Mouse (Mus musculus) forebrain, embryonic 14.5 days (tissue): ENCODE measurements at regions not wholly inside any gene's neighbourhood (a gene's known extent, or its start where the extent isn't known, plus 50 kb on each side); places are given as distances from the start of the nearest gene placed in this dataset.
A peak's percentile ranks its signal among the peaks of the same experiment; 100 is the strongest.

Source experiments
- ATAC-seq: fragments of 200-750 bp; cut with Nextera tagmentation; 2 replicates; pipeline ENCODE4 v1.8.0; 2017; ENCODE audit warnings: mild to moderate bottlenecking, moderate library complexity
- DNase-seq: peaks from one replicate; pipeline ENCODE4 v3.0.0-alpha.2; 2015; ENCODE audit warnings: low spot score
- H3K27ac ChIP-seq: fragments of 300-500 bp; sonication (generic); 2 replicates; pipeline ENCODE4 v1.5.1; 2014; ENCODE audit warnings: low read depth, mild to moderate bottlenecking, control low read depth, low read length, moderate library complexity
- H3K27me3 ChIP-seq: fragments of 300-500 bp; sonication (generic); replicated peaks from 2 replicates; pipeline ENCODE4 v1.6.1; 2014; ENCODE audit warnings: low read length, control low read depth, mixed read lengths; ENCODE audit not compliant: control insufficient read depth, insufficient read depth
- H3K36me3 ChIP-seq: fragments of 300-500 bp; sonication (generic); 2 replicates; pipeline ENCODE4 v1.6.1; 2014; ENCODE audit warnings: low read length, control low read depth; ENCODE audit not compliant: control insufficient read depth, insufficient read depth
- H3K4me1 ChIP-seq: fragments of 300-500 bp; sonication (generic); 2 replicates; pipeline ENCODE4 v1.6.1; 2014; ENCODE audit warnings: antibody characterized with exemption, low read length, control low read depth; ENCODE audit not compliant: control insufficient read depth, insufficient read depth
- H3K4me2 ChIP-seq: fragments of 300-500 bp; sonication (generic); 2 replicates; pipeline ENCODE4 v1.6.1; 2014; ENCODE audit warnings: mild to moderate bottlenecking, control low read depth, low read length
- H3K4me3 ChIP-seq: fragments of 300-500 bp; sonication (generic); 2 replicates; pipeline ENCODE4 v1.5.1; 2014; ENCODE audit warnings: low read depth, low read length, control low read depth
- H3K9ac ChIP-seq: fragments of 300-500 bp; sonication (generic); 2 replicates; pipeline ENCODE4 v1.6.1; 2014; ENCODE audit warnings: mild to moderate bottlenecking, low read length, control low read depth, moderate library complexity
- H3K9me3 ChIP-seq: fragments of 300-500 bp; sonication (generic); replicated peaks from 2 replicates; pipeline ENCODE4 v1.6.1; 2016; ENCODE audit warnings: low read length, control low read depth, mixed read lengths; ENCODE audit not compliant: control insufficient read depth
- WGBS: fragments of 180-500 bp; shearing (Covaris S2); extraction: QIAGEN DNeasy Blood & Tissue Kit; methylation state at CpG from one replicate; pipeline ENCODE4 v1.1.7; 2014; 5-methylcytosine and 5-hydroxymethylcytosine counted together

DNA sequence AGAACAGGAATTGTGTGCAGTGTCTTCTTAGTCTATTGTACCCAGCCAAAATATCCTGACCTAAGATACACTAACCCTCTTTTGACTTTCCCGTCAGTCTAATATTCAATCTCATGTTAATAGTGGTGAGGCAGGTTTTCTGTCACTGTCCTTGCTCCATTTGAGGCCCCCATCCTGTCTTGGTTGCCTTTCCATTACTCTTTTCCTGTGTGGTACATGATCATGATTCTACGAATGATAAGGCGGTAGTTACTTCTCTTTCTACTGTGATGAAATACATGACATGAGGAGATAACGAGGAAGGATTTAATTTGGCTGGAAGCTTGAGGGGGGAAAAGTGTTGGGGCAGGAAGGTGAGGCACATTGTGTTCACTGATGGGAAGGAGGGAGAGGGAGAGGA is 185.7 kb upstream of the Pgrmc2 start:
- no peaks in the 10 kb centered on the region for H3K27me3 ChIP-seq
- H3K36me3 ChIP-seq: no peaks in the 10 kb centered on the region
- WGBS: 73% methylated on average over 4 of the region's 4 CpGs
- H3K4me2 ChIP-seq: no peak overlapping the region
- DNase-seq: no peak
- H3K4me1 ChIP-seq: no peaks in the 10 kb centered on the region
- H3K9ac ChIP-seq: no peak overlapping the region
- ATAC-seq: no peak
- H3K4me3 ChIP-seq: no peak overlapping the region
- H3K9me3 ChIP-seq: no peaks in the 10 kb centered on the region
- no peak overlapping the region for H3K27ac ChIP-seq

GRCm38 (mm10) chr3:41266216-41266615 is 183.4 kb upstream of the Pgrmc2 start:
- Histone ChIP-seq H3K9me3 (no peaks in the 10 kb centered on the region), H3K27ac (no peak overlapping the region), H3K9ac (no peak overlapping the region), H3K4me2 (no peak overlapping the region), H3K27me3 (no peaks in the 10 kb centered on the region), H3K4me3 (no peak overlapping the region), H3K4me1 (no peaks in the 10 kb centered on the region), H3K36me3 (no peaks in the 10 kb centered on the region)
- WGBS: 62% methylated on average over 6 of the region's 6 CpGs
- DNase-seq (peak; percentile 54), ATAC-seq (0 out of 2 replicates have a peak, but pooled peaks have one; percentile 29)

- Histone ChIP-seq H3K9ac (no peak overlapping the region), H3K4me2 (no peak overlapping the region), H3K27me3 (no peaks in the 10 kb centered on the region), H3K9me3 (no peaks in the 10 kb centered on the region), H3K36me3 (no peaks in the 10 kb centered on the region), H3K27ac (no peak overlapping the region), H3K4me1 (no peaks in the 10 kb centered on the region), H3K4me3 (no peak overlapping the region)
- ATAC-seq (no peak), DNase-seq (no peak)
- 94% methylated on average over 3 of the region's 3 CpGs for WGBS
Measured at GRCm38 (mm10) chr3:41265399-41265798, 182.6 kb upstream of the Pgrmc2 start.

GRCm38 (mm10) chr3:41258291-41258690 is 175.4 kb upstream of the Pgrmc2 start:
- no peak for ATAC-seq
- H3K4me1 ChIP-seq: no peaks in the 10 kb centered on the region

DNA sequence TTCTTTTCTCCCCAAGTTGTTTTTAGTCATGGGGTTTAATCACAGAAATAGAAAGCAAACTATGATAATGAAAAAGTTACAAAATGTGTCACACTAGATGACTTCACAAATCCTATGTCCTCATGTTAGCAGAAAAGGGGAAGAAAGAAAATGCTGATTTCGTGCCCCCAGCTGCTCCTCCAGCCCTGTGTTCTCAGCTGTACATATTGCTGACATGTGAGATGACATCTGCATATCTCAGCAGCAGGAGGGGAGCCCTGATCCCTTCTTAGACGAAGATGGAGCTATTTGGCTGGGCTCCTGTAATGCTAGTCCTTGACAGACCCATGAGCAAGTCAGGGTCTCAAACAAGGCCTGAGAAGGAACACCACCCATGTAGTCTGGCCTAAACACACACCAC is 162.1 kb upstream of the Pgrmc2 start:
- Histone ChIP-seq H3K4me1 (no peaks in the 10 kb centered on the region), H3K4me2 (no peak overlapping the region), H3K4me3 (no peak overlapping the region), H3K9me3 (no peaks in the 10 kb centered on the region), H3K27me3 (no peaks in the 10 kb centered on the region), H3K9ac (no peak overlapping the region), H3K36me3 (no peaks in the 10 kb centered on the region), H3K27ac (no peak overlapping the region)
- DNase-seq (no peak), ATAC-seq (no peak)
- WGBS: 62% methylated on average over 2 of the region's 2 CpGs

More at GRCm38 (mm10) chr3:41258291-41258690, 175.4 kb upstream of the Pgrmc2 start:
- Histone ChIP-seq H3K4me2 (no peak overlapping the region), H3K27ac (no peak overlapping the region), H3K36me3 (no peaks in the 10 kb centered on the region), H3K4me3 (no peak overlapping the region), H3K9me3 (no peaks in the 10 kb centered on the region), H3K9ac (no peak overlapping the region), H3K27me3 (no peaks in the 10 kb centered on the region)
- DNase-seq: no peak
- WGBS: 80% methylated on average over 6 of the region's 6 CpGs

- Histone ChIP-seq H3K9ac (no peak overlapping the region), H3K36me3 (no peaks in the 10 kb centered on the region), H3K4me3 (no peak overlapping the region), H3K4me1 (no peaks in the 10 kb centered on the region), H3K4me2 (no peak overlapping the region), H3K27me3 (no peaks in the 10 kb centered on the region), H3K9me3 (no peaks in the 10 kb centered on the region), H3K27ac (no peak overlapping the region)
- ATAC-seq (no peak), DNase-seq (no peak)
- WGBS: 91% methylated on average over 8 of the region's 8 CpGs
Measured at GRCm38 (mm10) chr3:41241856-41242552, 159.2 kb upstream of the Pgrmc2 start.

GRCm38 (mm10) chr3:41239801-41240200 is 157.0 kb upstream of the Pgrmc2 start:
- ATAC-seq (no peak), DNase-seq (no peak)
- no peaks in the 10 kb centered on the region for H3K9me3 ChIP-seq
- no peak overlapping the region for H3K27ac ChIP-seq
- H3K27me3 ChIP-seq: no peaks in the 10 kb centered on the region
- H3K4me2 ChIP-seq: no peak overlapping the region
- H3K4me1 ChIP-seq: no peaks in the 10 kb centered on the region
- no peak overlapping the region for H3K4me3 ChIP-seq
- no peak overlapping the region for H3K9ac ChIP-seq
- WGBS: 75% methylated on average over 13 of the region's 13 CpGs
- H3K36me3 ChIP-seq: no peaks in the 10 kb centered on the region

DNA sequence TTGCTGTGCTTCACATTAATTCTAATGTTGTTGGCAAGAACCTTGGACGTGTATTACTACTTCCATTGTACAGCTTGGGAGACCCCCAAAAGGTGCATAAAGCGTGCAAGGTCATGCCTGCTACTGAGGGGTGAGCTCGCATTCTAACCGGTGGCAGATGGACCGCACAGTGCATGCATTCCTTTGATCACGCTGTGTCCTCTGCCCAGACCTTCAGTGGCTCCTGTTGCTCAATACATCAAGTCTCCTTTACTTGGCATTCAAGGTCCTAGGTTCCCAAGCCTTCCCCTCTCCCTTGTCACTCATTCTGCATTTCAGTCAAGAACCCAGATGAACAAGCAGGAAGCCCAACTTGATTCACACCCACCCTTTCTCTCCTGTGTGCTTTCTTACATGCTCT is 156.4 kb upstream of the Pgrmc2 start:
- Histone ChIP-seq H3K9me3 (no peaks in the 10 kb centered on the region), H3K36me3 (no peaks in the 10 kb centered on the region), H3K27me3 (no peaks in the 10 kb centered on the region), H3K4me2 (no peak overlapping the region), H3K4me1 (no peaks in the 10 kb centered on the region), H3K4me3 (no peak overlapping the region), H3K9ac (no peak overlapping the region), H3K27ac (no peak overlapping the region)
- 87% methylated on average over 6 of the region's 6 CpGs for WGBS
- ATAC-seq: no peak
- no peak for DNase-seq

GRCm38 (mm10) chr3:41238046-41238445 is 155.2 kb upstream of the Pgrmc2 start:
- DNase-seq: no peak
- no peak overlapping the region for H3K4me3 ChIP-seq
- no peaks in the 10 kb centered on the region for H3K27me3 ChIP-seq
- H3K27ac ChIP-seq: no peak overlapping the region
- 82% methylated on average over 7 of the region's 7 CpGs for WGBS
- H3K9me3 ChIP-seq: no peaks in the 10 kb centered on the region
- H3K9ac ChIP-seq: no peak overlapping the region
- no peaks in the 10 kb centered on the region for H3K4me1 ChIP-seq
- no peak overlapping the region for H3K4me2 ChIP-seq
- ATAC-seq: no peak
- no peaks in the 10 kb centered on the region for H3K36me3 ChIP-seq
